Mouse (Mus musculus): ENCODE data around the gene Ppt2.

The Ppt2 gene

DNA sequence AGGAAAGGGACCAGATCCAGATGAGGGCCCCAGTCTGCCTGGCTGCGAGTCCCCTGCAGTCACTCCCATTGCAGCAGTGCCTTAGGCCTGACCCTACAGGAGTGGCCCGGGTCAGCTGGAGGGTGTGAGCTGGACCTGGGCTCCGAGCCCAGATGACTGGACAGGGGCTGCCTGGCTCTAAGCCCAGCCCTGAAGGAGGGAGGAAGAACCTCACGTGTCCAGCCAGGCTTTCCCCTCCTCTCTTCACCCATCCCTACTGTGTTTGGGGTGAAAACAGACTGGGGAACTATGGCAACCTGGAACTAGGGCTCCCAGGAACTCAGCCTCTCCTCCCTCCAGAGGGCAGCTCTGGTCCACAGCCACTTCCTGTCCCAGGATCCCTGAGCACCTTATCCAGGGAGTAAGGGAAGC, 27.3 kb upstream of the Ppt2 start:
- DNase-seq: peak; percentile 59

DNA sequence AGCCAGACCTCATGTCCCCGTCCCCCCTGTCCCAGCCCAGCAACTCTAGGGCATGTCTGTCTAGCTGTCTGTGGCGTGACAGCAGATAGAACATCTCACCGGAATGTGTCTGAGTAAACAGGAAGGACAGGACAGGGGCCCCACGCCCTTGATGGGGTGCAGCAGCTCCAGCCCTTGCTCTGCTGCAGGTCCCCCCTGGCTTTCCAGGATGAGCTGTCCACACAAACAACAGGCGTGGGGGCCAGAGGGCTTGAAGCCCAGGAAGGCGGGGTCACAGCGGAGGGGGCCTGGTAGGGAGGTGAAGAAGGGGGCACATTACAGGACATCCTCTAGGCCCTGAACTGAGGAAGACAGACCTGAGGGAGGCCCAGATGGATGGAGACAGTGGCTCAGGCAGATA, 26.9 kb upstream of the Ppt2 start:
- no peak for DNase-seq

DNA sequence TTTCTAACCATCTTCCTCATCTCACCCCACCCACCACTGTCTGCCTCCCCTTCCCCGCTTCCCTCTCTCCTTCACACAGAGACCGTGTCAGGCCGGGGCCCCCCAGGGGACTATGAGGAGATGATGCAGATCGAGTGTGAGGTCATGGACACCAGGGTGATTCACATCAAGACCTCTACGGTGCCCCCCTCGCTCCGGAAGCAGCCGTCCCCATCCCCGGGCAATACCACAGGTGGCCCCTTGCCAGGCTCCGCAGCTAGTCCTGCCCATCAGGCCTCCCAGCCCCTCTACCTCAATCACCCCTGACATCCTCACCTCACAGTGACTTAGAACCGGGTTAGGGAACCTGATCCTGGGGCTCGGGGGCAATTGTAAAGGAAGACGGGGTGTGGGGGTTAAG, 26.1 kb upstream of the Ppt2 start:
- peak; percentile 35 for DNase-seq

DNA sequence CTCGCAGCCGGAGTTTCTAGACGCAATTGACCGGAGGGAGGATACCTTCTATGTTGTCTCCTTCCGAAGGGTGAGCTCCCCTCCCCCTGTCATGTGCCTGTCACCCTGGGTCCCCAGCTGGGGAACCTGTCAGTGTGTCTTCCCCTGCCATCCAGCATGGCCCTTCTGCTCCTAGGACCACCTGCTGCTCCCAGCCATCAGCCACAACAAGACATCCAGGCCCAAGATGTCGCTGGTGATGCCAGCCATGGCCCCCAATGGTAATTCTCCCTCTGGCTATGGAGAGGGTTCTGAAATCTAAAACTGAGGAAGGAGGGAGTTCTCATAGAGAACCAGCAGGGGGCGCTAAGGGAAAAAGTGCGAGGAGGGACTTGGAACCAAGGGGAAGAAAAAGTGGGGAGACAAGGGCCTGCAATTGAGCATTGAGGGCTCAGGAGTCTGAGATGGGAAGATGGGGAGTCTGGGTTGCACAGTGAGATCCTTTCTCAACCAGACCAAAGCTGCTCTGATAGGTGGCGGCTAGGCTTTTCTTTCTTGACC, 25.5 kb upstream of the Ppt2 start:
- peak; percentile 68 for DNase-seq

DNA sequence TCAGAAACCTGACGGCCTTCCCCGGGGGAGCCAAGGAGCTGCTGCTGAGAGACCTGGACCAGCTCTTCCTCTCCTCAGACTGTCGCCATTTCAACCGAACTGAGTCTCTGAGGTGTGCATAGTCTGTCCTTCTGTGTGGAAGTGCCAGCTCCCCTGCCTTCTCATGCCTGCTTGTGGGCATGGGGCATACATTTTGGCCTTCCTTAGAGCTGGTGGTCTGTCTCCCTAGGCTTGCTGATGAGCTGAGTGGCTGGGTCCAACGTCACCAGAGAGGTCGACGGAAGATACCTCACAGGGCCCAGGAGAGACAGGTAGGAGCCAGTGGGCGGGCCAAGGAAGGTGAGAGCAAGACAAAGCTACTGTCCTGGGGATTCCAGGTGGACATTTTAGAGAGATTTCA, 24.7 kb upstream of the Ppt2 start:
- DNase-seq: no peak

DNA sequence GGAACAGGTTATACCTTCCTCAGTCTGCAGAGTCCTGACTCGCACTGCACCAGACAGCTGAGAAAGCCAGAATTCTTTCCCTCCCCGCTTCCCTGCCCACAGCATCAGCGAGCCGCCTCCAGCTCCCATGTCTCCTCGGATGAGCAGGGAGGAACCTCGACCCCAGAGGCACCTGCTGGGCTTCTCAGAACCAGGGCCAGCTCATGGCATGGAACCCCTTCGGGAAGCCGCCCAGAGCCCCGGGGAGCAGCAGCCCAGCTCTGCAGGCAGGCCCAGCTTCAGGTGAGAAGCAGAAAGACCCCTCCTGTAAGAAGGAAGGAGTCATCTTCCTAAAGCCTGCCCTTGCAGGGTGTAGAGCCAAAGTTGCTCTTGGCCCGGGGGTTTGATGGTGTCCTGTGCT, 24.2 kb upstream of the Ppt2 start:
- no peak for DNase-seq

DNA sequence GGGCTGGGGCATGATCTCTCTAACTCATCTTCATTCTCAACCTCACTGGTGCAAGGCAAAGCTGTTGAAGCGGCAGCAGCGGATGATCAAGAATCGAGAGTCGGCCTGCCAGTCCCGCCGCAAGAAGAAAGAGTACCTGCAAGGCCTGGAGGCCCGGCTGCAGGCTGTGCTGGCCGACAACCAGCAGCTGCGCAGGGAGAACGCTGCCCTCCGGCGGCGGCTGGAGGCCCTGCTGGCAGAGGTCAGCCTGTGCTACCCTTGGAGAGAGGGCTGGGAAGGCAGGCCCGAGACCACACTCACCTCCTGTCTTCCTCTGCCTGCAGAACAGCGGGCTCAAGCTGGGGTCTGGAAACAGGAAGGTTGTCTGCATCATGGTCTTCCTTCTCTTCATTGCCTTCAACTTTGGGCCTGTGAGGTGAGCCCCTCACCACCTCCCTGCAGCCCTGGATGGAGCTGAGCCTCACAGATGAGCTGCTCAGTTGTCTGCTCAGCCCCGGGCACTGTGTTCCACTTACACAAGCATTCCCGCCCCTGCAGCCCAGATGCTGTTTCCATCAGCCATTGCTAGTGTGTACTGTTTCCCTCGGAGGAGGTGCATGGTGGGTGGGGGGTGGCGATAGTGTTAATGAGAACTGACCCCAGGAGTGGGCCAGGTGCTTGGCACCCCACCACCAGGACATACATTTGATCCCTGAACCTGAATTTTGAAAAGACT, 23.4 kb upstream of the Ppt2 start:
- peak; percentile 44 for DNase-seq

DNA sequence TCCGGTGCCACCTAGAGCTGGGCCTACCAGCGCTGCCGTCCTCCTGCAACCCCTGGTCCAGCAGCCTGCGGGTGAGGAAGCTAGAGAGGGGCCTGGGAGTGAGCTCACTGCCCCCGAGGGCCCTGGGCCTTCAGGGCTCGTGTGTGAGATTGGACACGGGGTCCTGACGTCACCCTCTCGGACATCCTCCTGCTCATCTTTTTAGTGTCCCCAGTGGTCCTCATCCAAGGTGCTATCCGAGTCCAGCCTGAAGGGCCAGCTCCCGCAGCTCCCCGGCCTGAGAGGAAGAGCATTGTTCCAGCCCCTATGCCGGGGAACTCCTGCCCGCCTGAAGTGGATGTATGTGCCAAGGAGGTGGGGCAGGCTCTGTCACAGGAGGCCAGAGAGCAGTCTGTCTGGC, 22.5 kb upstream of the Ppt2 start:
- no peak for DNase-seq

DNA sequence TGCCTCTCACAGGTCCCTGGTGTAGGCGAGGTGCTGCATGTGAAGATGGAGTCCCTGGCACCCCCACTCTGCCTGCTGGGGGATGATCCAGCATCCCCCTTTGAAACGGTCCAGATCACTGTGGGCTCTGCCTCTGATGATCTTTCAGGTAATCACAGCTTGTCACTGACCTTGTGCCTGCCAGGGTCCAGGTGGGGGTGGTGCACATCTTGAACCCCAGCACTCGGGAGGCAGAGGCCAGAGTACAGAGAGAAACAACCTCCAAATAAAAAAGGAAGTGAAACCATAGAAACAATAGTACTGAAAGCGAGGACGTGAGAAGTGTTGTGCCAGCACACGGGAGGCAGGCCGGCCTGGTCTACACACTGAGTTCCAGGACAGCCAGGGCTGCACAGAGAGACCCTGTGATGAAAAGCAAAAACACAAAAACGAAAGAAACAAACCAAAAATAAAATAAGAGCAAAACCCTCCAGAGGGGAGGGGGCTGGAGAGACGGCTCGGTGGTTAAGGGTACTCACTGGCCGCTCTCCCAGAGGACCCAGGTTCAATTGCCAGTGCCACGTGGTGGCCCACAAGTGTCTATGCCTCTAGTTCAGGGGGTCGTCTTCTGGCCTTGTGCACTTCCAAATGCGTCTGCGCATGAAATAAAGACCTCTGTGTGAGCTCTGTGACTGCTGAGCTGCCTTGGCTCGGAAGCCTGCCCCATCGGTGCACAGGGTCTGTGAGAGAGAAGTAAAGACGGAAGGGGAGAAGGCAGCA, 21.0 kb upstream of the Ppt2 start:
- no peak for DNase-seq

DNA sequence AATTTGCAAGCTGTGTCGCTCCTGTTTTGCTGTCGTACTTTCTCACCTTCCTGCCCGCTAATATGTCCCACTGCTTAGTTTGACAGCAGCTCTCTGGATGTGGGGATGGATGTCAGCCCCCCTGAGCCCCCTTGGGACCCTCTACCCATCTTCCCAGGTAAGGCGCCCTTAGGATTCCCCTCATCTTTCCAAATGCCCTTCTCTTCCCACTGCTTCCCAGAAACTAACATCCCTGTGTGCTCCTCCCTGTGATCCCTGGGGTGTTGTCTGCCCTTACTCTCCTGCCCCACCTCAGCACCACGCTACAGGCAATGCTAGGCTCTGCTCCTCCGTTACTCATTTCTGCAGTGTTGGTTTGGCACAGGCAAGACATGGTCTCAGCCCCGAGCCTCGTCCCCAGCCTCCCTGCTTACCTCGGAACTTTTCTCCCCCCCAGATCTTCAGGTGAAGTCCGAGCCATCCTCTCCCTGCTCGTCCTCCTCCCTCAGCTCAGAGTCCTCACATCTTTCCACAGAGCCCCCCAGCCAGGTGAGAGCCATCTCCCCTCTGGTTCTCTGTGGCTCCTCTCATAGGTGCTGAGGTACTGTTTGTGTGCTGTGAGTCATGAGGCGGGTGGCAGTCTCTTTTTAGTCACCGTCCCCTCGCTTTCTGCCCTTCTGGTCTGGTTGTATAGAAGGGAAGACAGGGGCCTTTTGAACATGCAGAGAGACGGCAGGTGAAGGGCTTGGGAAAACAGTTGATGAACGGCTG, 20.0 kb upstream of the Ppt2 start:
- DNase-seq: no peak

DNA sequence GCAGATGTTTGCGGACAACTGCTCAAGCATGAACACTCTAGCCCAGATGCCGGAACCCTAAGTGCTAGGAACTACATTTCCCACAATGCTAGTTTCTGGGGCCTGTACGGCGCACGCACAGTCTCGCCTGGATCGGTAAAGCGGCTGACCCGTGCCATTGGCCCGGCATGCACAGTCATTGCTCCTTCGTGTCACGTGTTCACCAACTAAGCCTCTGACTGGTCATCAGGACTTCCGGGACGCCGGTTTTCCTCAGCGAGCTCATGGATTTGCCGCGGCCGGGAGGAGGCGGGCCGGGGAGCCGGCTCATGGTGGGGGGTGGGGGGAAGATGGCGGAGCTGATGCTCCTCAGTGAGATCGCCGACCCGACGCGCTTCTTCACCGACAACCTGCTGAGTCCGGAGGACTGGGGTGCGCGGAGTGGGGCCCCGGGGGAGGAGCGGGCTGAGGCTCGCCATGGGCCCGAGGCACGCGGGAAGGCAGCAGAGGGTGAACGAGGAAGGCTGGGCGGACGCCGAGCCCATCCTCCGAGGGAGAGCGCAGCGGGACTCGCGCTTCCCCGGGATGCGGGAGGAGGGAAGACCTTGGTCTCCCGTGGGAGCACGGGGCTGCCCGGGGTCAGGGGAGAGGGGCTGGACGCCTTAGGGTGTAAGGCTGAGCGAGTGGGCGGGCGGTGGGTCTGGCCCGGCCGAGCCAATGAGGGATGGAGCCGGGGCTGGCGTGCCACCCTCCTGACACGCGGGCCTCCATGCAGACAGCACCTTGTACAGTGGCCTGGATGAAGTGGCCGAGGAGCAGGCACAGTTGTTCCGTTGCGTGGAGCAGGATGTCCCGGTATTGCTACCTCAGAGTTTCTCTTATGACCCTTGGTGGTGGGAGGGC, 18.8 kb upstream of the Ppt2 start, which contains the start of gene Atf6b:
TSS of gene Atf6b (plus strand) at position 241 of the 882 bp plus-strand sequence.
- DNase-seq: peak; percentile 94

DNA sequence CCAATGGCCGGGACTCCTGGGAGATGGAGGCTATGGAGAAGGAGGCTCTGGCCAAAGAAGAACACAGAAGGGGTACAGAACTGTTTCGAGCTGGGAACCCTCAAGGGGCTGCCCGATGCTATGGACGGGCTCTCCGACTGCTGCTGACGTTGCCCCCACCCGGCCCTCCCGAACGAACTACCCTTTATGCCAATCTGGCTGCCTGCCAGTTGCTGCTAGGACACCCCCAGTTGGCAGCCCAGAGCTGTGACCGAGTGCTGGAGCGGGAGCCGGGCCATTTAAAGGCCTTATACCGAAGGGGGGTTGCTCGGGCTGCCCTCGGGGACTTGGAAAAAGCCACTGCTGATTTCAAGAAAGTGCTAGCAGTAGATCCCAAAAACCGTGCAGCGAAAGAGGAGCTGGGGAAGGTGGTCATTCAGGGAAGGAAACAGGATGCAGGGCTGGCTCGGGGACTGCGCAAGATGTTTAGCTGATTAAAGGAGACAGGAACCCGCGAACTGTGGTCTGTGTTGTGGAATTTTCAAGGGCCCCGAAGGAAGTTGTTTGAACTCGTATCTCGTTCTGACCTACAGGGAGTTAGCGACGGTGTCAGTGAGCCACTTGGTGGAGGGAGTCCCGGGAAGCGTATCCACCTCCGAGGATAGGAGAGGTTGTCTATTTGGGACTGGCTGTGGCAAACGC, 17.7 kb upstream of the Ppt2 start:
- no peak for DNase-seq

DNA sequence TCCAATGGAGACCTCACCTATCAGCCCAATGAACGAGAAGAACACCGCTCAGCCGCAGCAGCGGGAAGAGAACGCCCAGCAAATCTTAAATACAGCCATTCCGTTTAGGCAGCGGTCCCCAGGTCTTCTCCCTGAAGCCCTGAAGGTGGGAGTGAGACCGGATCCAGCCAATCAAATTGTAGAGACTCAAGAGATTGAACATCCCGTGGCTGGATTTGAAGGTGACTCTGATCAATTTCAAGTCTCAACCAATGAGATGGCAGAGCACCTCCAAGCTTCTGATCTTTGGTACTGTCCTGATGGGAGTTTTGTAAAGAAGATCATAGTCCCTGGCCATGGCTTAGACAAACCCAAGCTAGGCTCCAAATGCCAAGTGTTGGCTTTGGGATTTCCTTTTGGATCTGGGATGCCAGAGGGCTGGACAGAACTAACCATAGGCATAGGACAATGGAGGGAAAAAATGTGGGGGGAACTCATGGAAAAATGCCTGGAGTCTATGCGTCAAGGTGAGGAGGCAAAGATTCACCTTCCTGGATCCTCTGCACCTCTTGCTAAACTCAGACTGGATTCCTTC, 17.0 kb upstream of the Ppt2 start:
- no peak for DNase-seq

DNA sequence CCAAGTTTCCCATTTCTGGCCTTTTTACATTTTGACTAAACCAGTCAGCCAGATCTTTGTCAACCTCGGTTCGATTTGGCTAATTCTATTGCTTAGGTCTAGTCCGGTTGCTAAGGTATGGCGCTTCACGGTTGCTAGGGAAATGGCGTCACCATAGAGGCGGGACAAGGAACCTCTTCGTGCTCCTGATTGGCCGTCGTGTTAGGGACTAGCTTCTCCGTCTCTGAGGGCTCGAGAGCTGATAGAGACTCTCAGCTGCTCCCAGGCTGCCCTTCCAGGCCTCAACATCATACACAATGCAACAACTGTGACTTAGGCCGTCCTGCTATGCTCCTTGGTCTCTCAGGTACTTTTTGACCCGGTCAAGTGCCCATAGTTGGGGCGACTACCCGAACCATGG, 16.3 kb upstream of the Ppt2 start, which contains the start of gene Fkbpl:
TSS of gene Fkbpl (plus strand) at position 157 of the 400 bp plus-strand sequence.
- DNase-seq: peak; percentile 92

DNA sequence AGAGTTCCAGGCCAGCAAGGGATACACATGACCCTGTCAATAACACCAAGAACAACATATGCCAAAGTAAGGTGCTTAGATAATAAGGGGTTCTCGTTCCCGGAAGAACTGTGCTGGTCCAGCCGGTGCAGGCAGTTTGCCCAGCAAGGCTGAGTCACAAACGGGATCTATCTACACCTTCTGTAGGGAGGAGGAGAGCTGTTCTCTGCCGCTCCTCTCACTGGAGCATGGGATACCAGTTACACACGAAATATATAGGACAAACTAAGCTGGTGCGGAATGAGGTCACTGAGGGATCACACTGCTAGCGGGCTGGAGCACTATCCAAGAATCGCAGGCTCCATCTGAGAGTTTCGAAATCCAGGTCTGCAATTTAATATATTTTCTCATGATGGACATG, 15.6 kb upstream of the Ppt2 start:
- DNase-seq: no peak

DNA sequence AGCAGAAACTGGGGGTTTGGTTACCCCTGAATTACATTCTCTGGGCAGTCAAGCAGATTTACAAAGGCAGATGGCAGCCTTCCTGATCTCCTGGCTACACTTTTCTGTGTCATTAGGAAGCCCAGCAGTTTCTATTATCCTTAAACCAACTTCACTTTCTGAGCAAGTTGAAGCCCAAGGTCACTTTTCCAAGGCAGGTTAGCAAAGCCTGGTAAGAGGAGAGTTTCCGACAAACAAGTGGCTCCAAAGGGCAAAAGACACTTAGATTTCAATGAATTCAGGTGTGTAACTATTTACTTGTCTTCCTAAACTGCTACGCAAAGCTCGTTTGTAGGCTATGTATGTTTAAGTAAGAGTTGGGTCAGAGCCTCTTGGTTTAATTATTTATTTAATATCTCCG, 15.1 kb upstream of the Ppt2 start:
- no peak for DNase-seq

DNA sequence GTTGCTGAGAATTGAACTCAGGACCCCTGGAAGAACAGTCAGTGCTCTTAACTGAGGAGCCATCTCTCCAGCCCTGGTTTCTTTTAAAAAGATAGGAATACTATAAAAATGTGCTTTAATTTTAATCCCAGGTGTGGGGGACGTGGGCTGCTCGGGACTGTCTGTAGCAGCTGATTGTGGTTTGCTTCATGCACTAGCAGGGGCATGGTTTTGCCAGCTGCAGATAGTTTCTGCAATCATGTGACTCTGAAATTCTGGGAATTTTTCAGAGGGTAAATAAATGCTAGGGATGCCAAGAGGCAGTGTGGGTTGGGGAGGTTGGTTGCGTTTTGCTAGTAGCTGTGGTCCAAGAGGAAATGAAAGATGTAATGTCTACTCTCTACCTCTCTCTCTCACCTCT, 13.6 kb upstream of the Ppt2 start:
- no peak for DNase-seq

DNA sequence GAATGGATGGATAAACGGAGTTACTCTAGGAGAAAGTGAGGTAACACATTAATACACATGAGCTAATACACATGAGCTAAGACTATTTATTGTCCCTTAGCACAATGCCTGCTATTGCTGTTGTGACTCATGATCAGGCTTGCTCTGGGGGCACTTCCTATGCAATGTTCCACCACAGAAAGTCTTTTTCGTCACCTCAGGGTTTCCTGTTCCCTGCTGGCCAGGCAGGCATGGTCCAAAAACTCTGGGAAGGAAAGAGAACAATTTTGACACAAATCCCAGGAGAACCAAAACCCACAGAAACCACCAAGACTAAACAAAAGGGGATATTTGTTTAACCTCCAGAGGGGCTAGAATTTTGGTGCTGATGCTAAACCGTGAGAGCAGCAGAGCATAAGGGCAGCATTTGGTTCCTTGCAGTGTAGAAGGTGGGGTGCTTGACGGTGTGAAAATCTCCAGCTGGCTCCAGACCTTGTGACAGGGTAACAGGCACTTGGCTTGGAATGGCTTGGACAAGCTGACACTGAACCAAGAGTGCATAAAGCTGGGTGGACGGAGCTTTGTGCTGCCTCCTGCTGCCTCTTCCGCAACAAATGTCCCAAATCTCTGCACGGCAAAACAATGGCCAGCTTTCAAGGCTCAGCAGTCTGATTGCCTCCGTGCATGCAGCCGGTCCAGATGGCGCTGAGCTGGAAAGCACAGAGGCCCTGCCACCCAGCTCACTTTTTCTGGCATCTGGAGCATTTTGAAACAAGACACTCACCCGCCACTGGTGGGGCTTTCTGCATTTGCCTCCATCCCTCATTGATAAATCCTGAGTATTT, 12.7 kb upstream of the Ppt2 start:
- DNase-seq: peak; percentile 21

DNA sequence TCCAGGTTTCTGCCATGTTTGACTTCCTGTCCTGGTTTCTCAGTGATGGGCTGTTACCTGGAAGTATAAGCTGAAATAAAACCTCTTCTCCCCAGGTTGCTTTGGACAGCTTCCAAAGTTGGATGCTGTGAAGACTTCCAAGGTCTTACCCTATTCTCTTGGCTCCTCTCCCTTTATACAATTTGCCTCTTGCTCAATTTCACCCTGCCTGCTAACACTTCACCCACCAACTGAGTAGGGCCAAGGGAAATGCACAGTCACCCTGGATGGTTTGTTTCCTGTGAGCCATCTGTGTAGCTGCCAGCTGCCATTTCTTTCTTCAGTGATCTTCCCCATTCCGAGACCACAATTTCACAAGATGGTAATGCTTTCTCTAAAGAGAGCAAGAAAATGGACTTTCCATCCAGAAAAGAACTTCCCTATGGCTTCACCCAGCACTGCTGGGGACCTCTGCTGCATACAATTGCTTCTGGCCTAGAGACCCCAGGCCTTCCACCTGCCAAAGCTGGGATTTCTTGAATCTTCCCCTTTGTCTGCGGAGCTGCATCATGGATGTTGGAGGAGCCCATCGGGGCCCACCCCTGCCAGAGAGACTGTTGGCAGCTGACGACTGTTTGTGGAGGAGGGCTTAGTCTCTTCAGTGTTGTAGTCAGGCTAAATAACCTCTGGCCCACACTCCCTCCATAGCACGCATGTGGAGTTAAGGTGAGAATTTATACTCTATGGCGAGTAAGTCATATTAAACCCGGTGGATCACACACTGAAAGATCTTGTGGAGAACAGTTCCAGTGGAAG, 11.3 kb upstream of the Ppt2 start:
- no peak for DNase-seq

DNA sequence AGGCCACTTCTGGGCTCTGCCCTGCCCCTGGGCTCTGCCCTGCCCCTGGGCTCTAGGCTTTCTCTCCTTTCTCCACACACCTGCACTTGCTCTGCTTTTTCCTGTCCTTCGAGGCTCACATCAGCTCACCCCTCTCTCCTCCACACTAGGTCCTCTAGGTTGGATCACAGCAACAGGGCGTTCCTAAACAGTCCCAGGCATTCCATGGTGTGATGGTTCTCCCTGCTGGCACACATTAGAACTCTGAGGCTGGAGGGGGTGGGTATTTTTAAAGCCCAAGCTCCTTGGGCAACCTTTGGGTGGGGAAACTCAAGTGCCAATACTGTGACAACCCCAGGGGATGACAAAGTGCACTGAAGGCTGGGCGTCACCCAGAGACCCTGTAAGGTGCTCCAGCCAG, 9.1 kb upstream of the Ppt2 start:
- DNase-seq: no peak
